Mouse (Mus musculus) heart, embryonic 11.5 days (tissue): Measurements from ENCODE around the gene Ccdc194. TPM values are rescaled to one million over a fixed set of nuclear protein-coding genes. Genes with fewer than 3 reads are reported as not detected.
"Not testable (repeated sequence)": the region's sequence is repeated elsewhere in the genome, so short reads cannot be mapped to it uniquely, and the experiment has no call there.

Experiments
- ATAC-seq: fragments of 200-750 bp; cut with Nextera tagmentation; replicated peaks from 2 replicates; pipeline ENCODE4 v1.8.0; 2017; ENCODE audit warnings: moderate library complexity; ENCODE audit not compliant: insufficient number of reproducible peaks, low FRiP score, low TSS enrichment
- H3K27ac ChIP-seq: fragments of 300-500 bp; sonication (generic); 2 replicates; pipeline ENCODE4 v1.5.1; 2014; ENCODE audit warnings: mild to moderate bottlenecking, low read depth, low read length
- H3K27me3 ChIP-seq: fragments of 300-500 bp; sonication (generic); 2 replicates; pipeline ENCODE4 v1.6.1; 2014; ENCODE audit warnings: mild to moderate bottlenecking, low read length, mixed read lengths; ENCODE audit not compliant: control insufficient read depth, insufficient read depth
- H3K36me3 ChIP-seq: fragments of 300-500 bp; sonication (generic); 2 replicates; pipeline ENCODE4 v1.6.1; 2014; ENCODE audit warnings: mild to moderate bottlenecking, low read length, moderate library complexity, mixed read lengths; ENCODE audit not compliant: control insufficient read depth, insufficient read depth
- H3K4me1 ChIP-seq: fragments of 300-500 bp; sonication (generic); 2 replicates; pipeline ENCODE4 v1.6.1; 2014; ENCODE audit warnings: low read length; ENCODE audit not compliant: control insufficient read depth, insufficient read depth
- H3K4me2 ChIP-seq: fragments of 300-500 bp; sonication (generic); 2 replicates; pipeline ENCODE4 v1.6.1; 2014; ENCODE audit warnings: mild to moderate bottlenecking, moderate library complexity
- H3K4me3 ChIP-seq: fragments of 300-500 bp; sonication (generic); 2 replicates; pipeline ENCODE4 v1.5.1; 2014; ENCODE audit warnings: low read depth, low read length
- H3K9ac ChIP-seq: fragments of 300-500 bp; sonication (generic); 2 replicates; pipeline ENCODE4 v1.6.1; 2014; ENCODE audit warnings: mild to moderate bottlenecking, low read depth, low read length, moderate library complexity
- H3K9me3 ChIP-seq: fragments of 300-500 bp; sonication (generic); replicated peaks from 2 replicates; pipeline ENCODE4 v1.6.1; 2016; ENCODE audit warnings: low read length; ENCODE audit not compliant: control insufficient read depth
- WGBS: fragments of 180-500 bp; shearing (Covaris S2); extraction: QIAGEN DNeasy Blood & Tissue Kit; methylation state at CpG from one replicate; pipeline ENCODE4 v1.1.7; 2014; ENCODE audit not compliant: insufficient replicate concordance; 5-methylcytosine and 5-hydroxymethylcytosine counted together
- polyA plus RNA-seq: library from polyadenylated mRNA; unstranded; fragments of >200 nt; fragmentation: Nextera tagmentation; extraction: Ambion mirVana; gene quantifications from 2 replicates; pipeline ENCODE4 v1.2.1, GENCODE M21; 2014

Ccdc194 gene
- polyA plus RNA-seq, 1 experiment from 2014 or later = 1.3 TPM

- 64% methylated on average over 11 of the region's 11 CpGs for WGBS
- no peak overlapping the region for H3K4me3 ChIP-seq
Observed at GRCm38 (mm10) chr8:71528362-71529073, 3.0 kb upstream of the Ccdc194 start.

GRCm38 (mm10) chr8:71527162-71527870 lies 1.8 kb upstream of the Ccdc194 start:
- Histone ChIP-seq H3K36me3 (no peaks in the 10 kb centered on the region), H3K4me3 (no peak overlapping the region), H3K4me1 (peaks cover 19% of the 10 kb centered on the region), H3K27me3 (peaks cover 12% of the 10 kb centered on the region), H3K9me3 (no peaks in the 10 kb centered on the region), H3K9ac (no peak overlapping the region), H3K27ac (peak overlapping the region; percentile 75), H3K4me2 (no peak overlapping the region; the same call in 1 of the 2 replicates)
- WGBS = 33% methylated on average over 3 of the region's 3 CpGs
- ATAC-seq = no peak; the same call in 1 of the 2 replicates

More at GRCm38 (mm10) chr8:71528362-71529073, 3.0 kb upstream of the Ccdc194 start:
- peaks cover 19% of the 10 kb centered on the region for H3K4me1 ChIP-seq
- no peak overlapping the region for H3K9ac ChIP-seq
- no peaks in the 10 kb centered on the region for H3K9me3 ChIP-seq
- peak; percentile 75; the same call in 1 of the 2 replicates for ATAC-seq
- no peaks in the 10 kb centered on the region for H3K36me3 ChIP-seq
- no peak overlapping the region for H3K4me2 ChIP-seq
- H3K27me3 ChIP-seq = peaks cover 12% of the 10 kb centered on the region
- peak overlapping the region; percentile 89 for H3K27ac ChIP-seq

GRCm38 (mm10) chr8:71526272-71526671 lies 761 bp upstream of the Ccdc194 start:
- Histone ChIP-seq H3K4me1 (peaks cover 22% of the 10 kb centered on the region), H3K9me3 (no peaks in the 10 kb centered on the region), H3K4me3 (no peak overlapping the region), H3K4me2 (peak overlapping the region; percentile 32), H3K27ac (peak overlapping the region; percentile 75), H3K36me3 (no peaks in the 10 kb centered on the region), H3K27me3 (peaks cover 12% of the 10 kb centered on the region), H3K9ac (no peak overlapping the region)
- WGBS = 5% methylated on average over 6 of the region's 6 CpGs
- no peak for ATAC-seq

GRCm38 (mm10) chr8:71521634-71522033 lies 3.9 kb downstream of the Ccdc194 start:
- H3K36me3 ChIP-seq = no peaks in the 10 kb centered on the region
- no peak overlapping the region for H3K27ac ChIP-seq
- H3K4me1 ChIP-seq = peaks cover 14% of the 10 kb centered on the region
- no peak overlapping the region for H3K9ac ChIP-seq
- H3K4me3 ChIP-seq = no peak overlapping the region
- H3K9me3 ChIP-seq = no peaks in the 10 kb centered on the region
- peaks cover 12% of the 10 kb centered on the region for H3K27me3 ChIP-seq
- peak overlapping the region; percentile 24 for H3K4me2 ChIP-seq
- ATAC-seq = peak; percentile 68; the same call in 1 of the 2 replicates
- WGBS = 6% methylated on average over 17 of the region's 17 CpGs

GRCm38 (mm10) chr8:71519037-71519825 lies 6.3 kb downstream of the Ccdc194 start:
- H3K9me3 ChIP-seq, H3K27ac ChIP-seq, H3K4me3 ChIP-seq, ATAC-seq, H3K36me3 ChIP-seq, H3K4me2 ChIP-seq, H3K27me3 ChIP-seq, H3K9ac ChIP-seq, H3K4me1 ChIP-seq: not testable (repeated sequence)
- WGBS = 32% methylated on average over 9 of the region's 10 CpGs

- Histone ChIP-seq H3K9ac (no peak overlapping the region), H3K4me1 (peaks cover 4% of the 10 kb centered on the region), H3K9me3 (no peaks in the 10 kb centered on the region), H3K27ac (no peak overlapping the region), H3K4me3 (no peak overlapping the region), H3K27me3 (peaks cover under 1% of the 10 kb centered on the region; the same call in 1 of the 2 replicates), H3K4me2 (no peak overlapping the region), H3K36me3 (no peaks in the 10 kb centered on the region)
- ATAC-seq = no peak
- WGBS = 18% methylated on average over 6 of the region's 6 CpGs
Observed at GRCm38 (mm10) chr8:71516786-71517185, 8.7 kb downstream of the Ccdc194 start.

GRCm38 (mm10) chr8:71515043-71515442 lies 10.5 kb downstream of the Ccdc194 start:
- WGBS = 58% methylated on average over 5 of the region's 5 CpGs
- no peak overlapping the region for H3K27ac ChIP-seq
- peaks cover 6% of the 10 kb centered on the region; the same call in 1 of the 2 replicates for H3K27me3 ChIP-seq
- H3K4me3 ChIP-seq = no peak overlapping the region
- H3K4me2 ChIP-seq = no peak overlapping the region
- H3K4me1 ChIP-seq = peaks cover 4% of the 10 kb centered on the region; the same call in 1 of the 2 replicates
- no peaks in the 10 kb centered on the region for H3K9me3 ChIP-seq
- no peak for ATAC-seq
- no peak overlapping the region for H3K9ac ChIP-seq
- no peaks in the 10 kb centered on the region for H3K36me3 ChIP-seq

GRCm38 (mm10) chr8:71513018-71513754 lies 12.3 kb downstream of the Ccdc194 start:
- Histone ChIP-seq H3K36me3 (no peaks in the 10 kb centered on the region), H3K27ac (no peak overlapping the region), H3K27me3 (peaks cover 16% of the 10 kb centered on the region), H3K9ac (no peak overlapping the region), H3K4me3 (no peak overlapping the region), H3K4me1 (peaks cover 4% of the 10 kb centered on the region), H3K4me2 (no peak overlapping the region), H3K9me3 (no peaks in the 10 kb centered on the region)
- ATAC-seq = no peak
- WGBS = 62% methylated on average over 15 of the region's 15 CpGs
